Mouse (Mus musculus): Measurements from ENCODE around the gene Alb.

DNA sequence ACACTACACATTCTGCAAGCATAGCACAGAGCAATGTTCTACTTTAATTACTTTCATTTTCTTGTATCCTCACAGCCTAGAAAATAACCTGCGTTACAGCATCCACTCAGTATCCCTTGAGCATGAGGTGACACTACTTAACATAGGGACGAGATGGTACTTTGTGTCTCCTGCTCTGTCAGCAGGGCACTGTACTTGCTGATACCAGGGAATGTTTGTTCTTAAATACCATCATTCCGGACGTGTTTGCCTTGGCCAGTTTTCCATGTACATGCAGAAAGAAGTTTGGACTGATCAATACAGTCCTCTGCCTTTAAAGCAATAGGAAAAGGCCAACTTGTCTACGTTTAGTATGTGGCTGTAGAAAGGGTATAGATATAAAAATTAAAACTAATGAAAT, 10.7 kb upstream of the Alb start:
- TF ChIP-seq POLR2A (IDR thresholded peaks at IDR 0.05; ENCODE audit: control insufficient read depth, extremely low read depth, insufficient read depth, low read length, poor library complexity) (no peak), CTCF (IDR thresholded peaks at IDR 0.05; ENCODE audit: borderline replicate concordance, control insufficient read depth, extremely low read depth, insufficient read depth, low read length, poor library complexity) (no peak)
